In genomic region chr19:41579311-41579920, GRCm38 (mm10) we compare ENCODE assay signal across 12 mouse cellular contexts. TPM values are rescaled to one million over a fixed set of nuclear protein-coding genes. Genes with fewer than 3 reads are reported as not detected.
DNase-seq lines count a peak whose midpoint lies in the region; ATAC-seq and TF ChIP-seq lines count a peak whose summit lies in the region.
"Had no signal": no experiment of that assay in that cellular context is flagged by ENCODE, and none has a peak within 500 bp of the region (broad histone marks: within the 10 kb centered on the region; RNA-seq: fewer than 3 reads in every experiment).

No protein-coding gene starts in this region.

- intact Hi-C loops in left cerebral cortex, postnatal 14 days (cut with DNase I) = no loop called here

- WGBS in midbrain, postnatal 0 days = 80% methylated on average over 4 of the region's 4 CpGs
- 92% methylated on average over 4 of the region's 4 CpGs for WGBS in midbrain, embryonic 14.5 days

- H3K36me3 ChIP-seq in midbrain, postnatal 0 days (ENCODE audit: insufficient read depth, low read length) = peaks cover 22% of the 10 kb centered on the region
- H3K36me3 ChIP-seq in midbrain, embryonic 14.5 days (ENCODE audit: control insufficient read depth, insufficient read depth, low read length) = peaks cover 32% of the 10 kb centered on the region

- H3K9ac ChIP-seq in midbrain, postnatal 0 days (replicated peaks; ENCODE audit: low read length, poor library complexity, severe bottlenecking) = no peak overlapping the region
- H3K9ac ChIP-seq in midbrain, embryonic 14.5 days (replicated peaks; ENCODE audit: low read length) = no peak overlapping the region
- H3K9ac ChIP-seq: heart, embryonic 15.5 days; liver, embryonic 13.5 days; midbrain, embryonic 13.5 days had no signal

- no peak overlapping the region for H3K27ac ChIP-seq in midbrain, postnatal 0 days (ENCODE audit: low read depth, low read length)
- H3K27ac ChIP-seq in midbrain, embryonic 14.5 days (replicated peaks; ENCODE audit: low read depth, low read length) = no peak overlapping the region
- H3K27ac ChIP-seq: forebrain, embryonic 10.5 days; heart, embryonic 15.5 days; liver, embryonic 13.5 days; midbrain, embryonic 13.5 days had no signal

- no peaks in the 10 kb centered on the region for H3K27me3 ChIP-seq in midbrain, postnatal 0 days (ENCODE audit: insufficient read depth, low read length)
- no peaks in the 10 kb centered on the region for H3K27me3 ChIP-seq in midbrain, embryonic 14.5 days (ENCODE audit: control insufficient read depth, insufficient read depth, low read length)
- H3K27me3 ChIP-seq: heart, embryonic 15.5 days; liver, embryonic 13.5 days; midbrain, embryonic 13.5 days had no signal

- H3K4me2 ChIP-seq in midbrain, postnatal 0 days (ENCODE audit: low read depth, low read length, poor library complexity, severe bottlenecking) = no peak overlapping the region
- H3K4me2 ChIP-seq in midbrain, embryonic 14.5 days (ENCODE audit: low read length) = no peak overlapping the region
- H3K4me2 ChIP-seq: heart, embryonic 15.5 days; liver, embryonic 13.5 days; midbrain, embryonic 13.5 days had no signal

- no peaks in the 10 kb centered on the region for H3K9me3 ChIP-seq in midbrain, postnatal 0 days (ENCODE audit: low read length)
- no peaks in the 10 kb centered on the region for H3K9me3 ChIP-seq in midbrain, embryonic 14.5 days (ENCODE audit: control insufficient read depth, low read length)
- H3K9me3 ChIP-seq: forebrain, embryonic 10.5 days; heart, embryonic 15.5 days; liver, embryonic 13.5 days; midbrain, embryonic 13.5 days had no signal

- TF ChIP-seq CTCF in midbrain, postnatal 0 days (IDR thresholded peaks at IDR 0.05) = no peak

- no peak overlapping the region for H3K4me3 ChIP-seq in midbrain, postnatal 0 days (ENCODE audit: low read depth, low read length)
- no peak overlapping the region for H3K4me3 ChIP-seq in midbrain, embryonic 14.5 days (replicated peaks; ENCODE audit: low read depth, low read length)
- H3K4me3 ChIP-seq: forebrain, embryonic 10.5 days; heart, embryonic 15.5 days; liver, embryonic 13.5 days; midbrain, embryonic 13.5 days had no signal

- H3K4me1 ChIP-seq in midbrain, postnatal 0 days (ENCODE audit: insufficient read depth, low read length) = no peaks in the 10 kb centered on the region
- no peaks in the 10 kb centered on the region for H3K4me1 ChIP-seq in midbrain, embryonic 14.5 days (ENCODE audit: control insufficient read depth, insufficient read depth, low read length)
- H3K4me1 ChIP-seq: forebrain, embryonic 10.5 days; heart, embryonic 15.5 days; midbrain, embryonic 13.5 days had no signal

- peak; percentile 32 for DNase-seq in gastrocnemius, adult 18-20 months (ENCODE audit: low spot score)
- no peak for DNase-seq in gastrocnemius, postnatal 4 days (ENCODE audit: low spot score in 2 of 2)
- peak; percentile 22 for DNase-seq in midbrain, postnatal 0 days (ENCODE audit: low spot score)
- DNase-seq in midbrain, embryonic 14.5 days = no peak
- DNase-seq in brain, adult 2 months (ENCODE audit: low read depth, low spot score) = peak; percentile 37
- DNase-seq in kidney, postnatal 36 days = peak; percentile 55 to 80
- no peak for DNase-seq in MN1 (ENCODE audit: low spot score)
- DNase-seq in left cerebral cortex, postnatal 14 days (ENCODE audit: low spot score in 2 of 2) = no peak
- DNase-seq: liver, embryonic 13.5 days had no signal

- ATAC-seq in midbrain, postnatal 0 days (ENCODE audit: low FRiP score) = no peak
- ATAC-seq in midbrain, embryonic 14.5 days (ENCODE audit: low FRiP score, low TSS enrichment) = no peak
- ATAC-seq: midbrain, embryonic 13.5 days had no signal

RNA-seq across cellular contexts. Expression of gene Gm340, which starts 2.8 kb away (rescaled TPM):
- 1 to 10 TPM; 4.3 to 5.6 TPM for total RNA-seq in gastrocnemius, adult 18-20 months (2021)
- 10 to 100 TPM; 10.6 to 11.0 TPM for total RNA-seq in gastrocnemius, postnatal 4 days (2021)
- 6.4 and 6.8 TPM in 2 replicates for total RNA-seq in midbrain, postnatal 0 days (2014; rRNA removed)
- polyA plus RNA-seq in midbrain, postnatal 0 days (2015; fragmentation: Nextera tagmentation; extraction: Ambion mirVana) = 1.1 TPM in 2 replicates
- polyA plus RNA-seq in midbrain, embryonic 14.5 days (2014; fragmentation: Nextera tagmentation; extraction: Ambion mirVana) = 4.6 and 5.1 TPM in 2 replicates
- 10 to 100 TPM in 1 of 2 experiments, 1 to 10 TPM in 1; 9.6 to 11.4 TPM for total RNA-seq in left cerebral cortex, postnatal 14 days (2021)

Comparison
In these comparisons a context has a peak if more than half of its experiments do, and no peak if none do; other contexts are left out.
1. DNase-seq: peak in gastrocnemius, adult 18-20 months (single experiment), midbrain, postnatal 0 days (single experiment), brain, adult 2 months (single experiment) and kidney, postnatal 36 days (2 of 2); none in gastrocnemius, postnatal 4 days (0 of 2), midbrain, embryonic 14.5 days (single experiment), MN1 (single experiment) and left cerebral cortex, postnatal 14 days (0 of 2).